Mouse (Mus musculus): ENCODE measurements at regions not wholly inside any gene's neighbourhood (a gene's known extent, or its start where the extent isn't known, plus 50 kb on each side); places are given as distances from the start of the nearest gene placed in this dataset.

DNA sequence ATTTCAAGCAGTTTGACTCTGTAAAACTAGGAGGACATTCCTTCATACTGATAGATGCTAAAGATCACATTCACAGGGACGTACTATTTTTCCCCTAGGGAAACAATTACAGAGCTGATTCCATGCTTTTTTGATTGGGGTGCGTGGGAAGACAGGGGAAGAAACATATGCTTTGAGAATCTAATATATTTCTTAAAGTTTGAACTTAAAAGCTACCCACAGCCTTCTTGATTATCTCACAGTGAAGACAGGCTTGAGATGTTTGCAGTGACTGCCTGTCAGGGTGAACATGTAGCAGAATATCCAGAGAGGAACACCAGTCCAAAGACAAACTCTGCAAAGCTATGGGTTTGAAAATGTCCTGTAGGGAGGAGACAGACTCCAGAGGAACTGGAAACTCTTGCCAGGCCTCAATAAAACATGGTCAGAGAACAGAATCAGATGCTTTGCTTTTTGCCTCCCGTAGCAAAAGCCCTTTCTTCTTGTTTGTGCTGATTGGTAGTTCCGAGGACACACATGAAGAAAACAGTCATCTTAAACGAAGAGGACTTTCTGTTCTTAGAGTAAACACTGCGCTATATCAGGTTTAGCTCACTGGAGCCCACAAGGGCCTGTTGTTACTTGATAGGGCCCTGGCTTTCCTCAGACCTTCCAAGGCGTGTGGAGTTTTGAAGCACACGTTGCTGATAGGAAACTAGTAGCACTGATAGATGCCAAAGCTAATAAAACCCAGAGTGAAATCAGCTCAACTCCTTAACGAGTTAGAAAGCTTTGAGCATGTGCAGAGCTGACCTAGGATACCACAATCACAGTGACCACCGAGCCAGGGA, 630.8 kb downstream of the Lmo4 start:
- DNase-seq = no peak

DNA sequence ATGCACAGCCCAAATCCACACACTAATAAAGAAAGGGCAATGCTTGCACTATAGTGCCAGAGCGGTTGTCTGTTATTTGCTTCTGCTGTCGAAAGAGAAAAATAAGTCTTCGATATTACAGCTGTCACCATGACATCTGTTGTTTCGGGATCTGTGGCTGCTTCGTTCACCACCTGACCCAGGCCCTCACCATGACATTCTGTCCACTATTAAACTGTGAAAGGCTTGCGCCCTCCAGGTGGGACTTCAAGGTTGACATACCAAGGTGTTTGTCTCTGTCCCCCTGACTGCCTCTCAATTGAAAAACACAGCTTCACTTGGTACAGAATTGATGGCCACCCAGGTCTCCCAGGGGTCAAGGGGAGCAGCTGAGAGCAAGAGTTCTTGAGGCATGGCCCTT, 635.1 kb downstream of the Lmo4 start:
- DNase-seq = no peak

DNA sequence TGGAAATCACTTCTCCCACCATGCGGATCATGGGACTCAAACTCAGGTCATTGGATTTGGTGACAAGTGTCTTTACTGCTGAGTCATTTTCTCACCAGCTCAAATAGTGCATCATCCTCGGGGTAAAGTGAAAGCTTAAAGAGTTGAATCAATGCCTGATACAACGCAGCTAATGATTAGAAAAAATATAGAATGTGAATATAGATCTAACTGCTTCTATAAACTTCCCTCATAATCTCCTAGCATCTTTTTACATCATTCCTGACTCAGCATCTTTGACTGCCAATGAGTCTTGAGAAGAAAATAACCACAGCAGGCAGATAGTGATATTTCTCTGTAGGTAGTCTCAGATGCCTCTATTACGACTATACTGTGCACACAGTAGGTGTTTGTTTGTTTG, 640.0 kb downstream of the Lmo4 start:
- no peak for DNase-seq

DNA sequence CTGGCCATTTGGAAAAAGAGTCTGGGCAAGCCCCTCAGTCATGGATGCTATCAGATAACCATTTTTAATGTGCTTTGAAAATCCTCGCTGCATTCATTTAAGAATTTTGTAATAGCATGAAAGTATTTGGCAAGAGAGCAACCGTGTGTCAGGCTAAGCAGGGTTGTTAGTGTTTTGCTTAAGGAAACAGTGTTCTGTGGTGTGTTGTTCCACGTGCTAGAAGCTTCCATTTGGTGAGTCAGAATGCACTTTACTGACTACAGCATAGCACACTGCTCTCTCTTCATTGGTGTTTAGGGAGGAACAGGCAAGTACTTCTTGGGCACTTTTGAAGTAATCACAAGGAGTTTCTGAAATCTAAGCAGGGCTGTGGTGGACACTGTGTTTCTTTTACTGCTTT, 661.0 kb upstream of the Pkn2 start:
- no peak for DNase-seq

DNA sequence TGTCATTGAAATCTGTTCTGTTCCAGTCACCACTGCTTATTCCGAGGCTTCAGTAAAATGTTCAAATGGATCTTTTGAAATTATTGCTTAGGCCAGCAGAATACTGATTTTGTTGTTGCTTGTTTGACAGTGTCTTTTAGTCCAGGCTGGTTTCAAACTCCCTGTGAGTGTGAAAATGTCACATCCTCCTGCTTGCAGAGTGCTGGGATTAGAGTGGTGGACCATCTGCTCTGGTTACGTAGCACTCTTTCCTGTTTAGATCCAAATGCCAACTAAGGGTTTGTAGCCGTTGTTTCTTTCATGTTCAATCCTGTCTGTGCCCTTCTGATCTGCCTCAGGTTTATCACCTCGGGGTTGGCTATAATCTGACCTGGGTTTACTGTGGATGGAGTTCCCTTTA, 646.2 kb upstream of the Pkn2 start:
- DNase-seq = no peak

DNA sequence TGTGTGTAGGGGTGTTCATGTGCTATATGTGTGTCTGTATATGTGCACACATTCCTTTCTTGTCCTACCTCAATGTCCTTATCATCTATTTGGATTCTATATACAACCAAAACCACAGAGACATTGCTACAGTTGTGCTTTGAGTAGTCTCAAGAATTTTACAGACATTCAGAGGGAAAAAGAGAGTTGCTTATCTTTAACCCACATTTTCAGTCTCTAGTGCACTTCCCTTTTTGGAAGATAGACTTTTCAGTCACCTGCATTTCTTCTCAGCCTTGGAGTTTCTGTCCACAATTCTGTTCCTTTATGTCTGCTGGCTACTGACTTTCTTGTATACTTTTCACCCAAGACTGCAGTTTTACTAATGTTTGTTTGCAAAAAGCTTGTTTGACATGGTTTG, 645.5 kb upstream of the Pkn2 start:
- no peak for DNase-seq

DNA sequence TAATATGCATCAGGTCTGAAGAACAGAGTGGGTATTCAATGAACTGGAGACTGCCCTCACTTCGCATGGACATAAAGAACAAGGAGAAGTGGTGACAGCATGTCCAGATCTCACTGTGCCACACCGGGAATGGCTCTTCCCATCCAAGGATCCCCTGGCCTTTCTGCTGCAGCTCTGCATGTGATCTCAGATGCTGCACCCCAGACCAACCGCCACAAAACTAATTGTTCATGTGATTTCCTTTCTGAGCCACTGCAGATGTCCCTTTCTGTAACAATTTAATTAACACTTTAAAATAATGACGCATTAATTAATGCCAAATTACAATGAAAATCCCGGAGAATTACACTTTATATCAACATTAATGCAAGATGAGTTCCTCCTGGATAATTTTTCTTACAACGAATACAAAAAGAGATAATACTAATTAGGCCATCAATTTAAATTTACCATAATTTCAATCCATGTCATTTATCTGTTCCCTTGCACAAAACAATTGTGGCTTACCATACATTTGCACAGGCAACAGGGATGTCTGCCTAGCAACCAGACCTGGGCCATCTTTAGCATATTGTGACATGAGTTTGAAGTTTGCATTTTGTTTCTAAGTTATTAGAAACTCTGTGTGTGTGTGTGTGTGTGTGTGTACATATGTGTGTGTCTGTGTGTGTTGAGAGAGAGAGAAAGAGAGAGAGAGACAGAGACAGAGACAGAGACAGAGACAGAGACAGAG, 630.9 kb upstream of the Pkn2 start:
- DNase-seq = no peak

DNA sequence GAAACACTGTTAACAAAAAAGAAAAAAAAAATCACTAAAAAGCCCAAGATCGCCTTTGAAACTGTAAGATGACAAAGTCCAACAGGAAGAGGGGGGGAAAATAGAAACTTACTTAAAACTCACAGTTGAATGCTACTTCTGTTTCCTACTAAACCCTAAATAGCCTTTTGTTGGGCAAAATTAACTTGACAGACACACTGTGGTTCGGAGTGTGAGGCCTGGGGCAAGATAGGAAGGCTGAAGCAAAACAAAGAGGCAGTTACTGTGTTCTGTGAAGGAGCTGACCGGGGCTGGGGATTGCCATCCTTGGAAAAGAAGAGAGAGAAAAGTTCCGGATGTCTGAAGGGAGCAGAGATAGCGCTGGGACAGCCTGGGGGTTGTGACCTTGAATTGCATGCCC, 627.7 kb upstream of the Pkn2 start:
- no peak for DNase-seq

DNA sequence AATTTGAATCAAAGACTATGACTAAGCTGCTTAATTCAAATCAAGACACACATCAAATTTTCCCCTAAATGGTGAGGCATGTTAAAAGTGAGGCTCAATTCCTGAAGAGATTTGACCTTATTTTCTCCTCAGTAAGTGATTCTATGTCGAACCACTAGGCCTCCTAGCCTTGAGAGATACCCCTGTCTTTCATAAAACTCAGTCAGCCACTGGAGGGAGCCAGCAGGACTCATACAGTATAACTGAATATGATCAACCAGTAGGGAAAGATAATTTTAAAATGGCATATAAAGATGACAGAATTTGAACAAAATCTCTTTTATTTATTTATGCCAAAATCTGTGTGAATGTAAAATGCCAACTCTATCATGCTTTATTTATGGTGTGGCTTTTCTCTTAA, 626.5 kb upstream of the Pkn2 start:
- DNase-seq = peak in 1 of 2 experiments; percentile 9

DNA sequence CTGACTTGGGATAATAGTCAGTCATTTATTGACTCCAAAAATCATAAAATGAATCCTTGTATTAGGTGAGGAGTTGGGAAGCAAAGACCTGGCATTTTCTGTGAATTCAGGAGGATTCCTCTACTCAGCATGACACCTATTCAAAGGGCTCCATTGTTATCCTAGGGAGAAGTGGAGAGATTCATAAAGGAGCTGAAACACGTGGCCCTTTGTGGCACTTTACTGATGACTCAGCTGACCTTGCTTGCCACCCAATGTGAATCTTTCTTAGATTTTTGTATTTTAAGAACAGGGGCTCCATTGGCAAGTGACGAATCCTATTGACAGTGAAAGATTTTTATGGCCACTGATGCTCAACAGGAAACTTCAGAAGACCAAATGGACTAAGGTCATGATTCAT, 619.2 kb upstream of the Pkn2 start:
- DNase-seq = no peak

DNA sequence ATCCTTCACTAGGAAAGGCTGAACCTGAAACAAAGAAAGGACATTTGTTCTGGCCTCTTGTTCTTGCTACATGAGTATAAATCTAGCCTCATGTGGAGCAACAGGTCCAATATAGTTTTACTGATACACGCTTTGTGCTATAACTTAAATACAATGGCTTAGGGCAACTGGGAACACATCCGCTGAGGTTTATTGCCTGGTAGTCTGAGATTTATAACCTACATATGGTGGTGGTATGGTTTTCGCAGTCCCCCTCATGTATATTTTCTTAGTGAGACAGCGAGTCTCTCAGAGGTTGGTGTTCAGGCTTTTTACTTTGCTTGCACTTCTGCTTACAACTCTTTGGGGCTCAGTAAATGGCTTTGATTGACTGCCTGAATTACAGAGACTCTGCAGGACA, 613.6 kb upstream of the Pkn2 start:
- DNase-seq = no peak

DNA sequence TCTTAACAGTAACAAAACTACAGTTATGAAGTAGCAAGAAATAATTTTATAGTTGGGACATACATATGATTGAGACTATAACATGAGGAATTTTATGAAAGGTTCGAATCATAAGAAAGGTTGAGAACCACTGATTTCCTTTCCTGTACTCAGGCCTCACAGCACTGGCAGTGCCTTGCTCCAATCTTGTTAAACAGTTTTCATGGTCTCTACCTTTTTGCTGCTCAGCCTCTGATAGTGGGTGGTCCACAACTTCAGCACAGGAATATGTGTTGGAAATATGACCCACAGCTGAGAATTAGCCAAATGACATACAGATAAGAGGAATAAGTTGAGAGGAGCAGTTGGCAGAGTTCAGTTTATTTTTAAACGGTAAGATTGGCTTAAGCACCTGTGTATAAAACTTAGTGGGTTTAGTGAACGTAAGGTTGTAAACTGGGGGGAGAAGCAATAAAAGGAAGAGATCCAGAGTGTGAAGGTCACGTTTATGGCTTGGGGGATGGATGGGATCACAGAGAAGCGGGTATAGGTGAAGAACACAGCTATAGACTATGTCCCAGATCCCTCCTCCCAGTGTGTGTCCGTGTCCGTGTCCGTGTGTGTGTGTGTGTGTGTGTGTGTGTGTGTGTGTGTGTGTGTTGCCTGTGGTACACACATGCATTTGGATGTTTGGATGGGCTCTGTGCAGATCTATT, 596.3 kb upstream of the Pkn2 start:
- DNase-seq = no peak

DNA sequence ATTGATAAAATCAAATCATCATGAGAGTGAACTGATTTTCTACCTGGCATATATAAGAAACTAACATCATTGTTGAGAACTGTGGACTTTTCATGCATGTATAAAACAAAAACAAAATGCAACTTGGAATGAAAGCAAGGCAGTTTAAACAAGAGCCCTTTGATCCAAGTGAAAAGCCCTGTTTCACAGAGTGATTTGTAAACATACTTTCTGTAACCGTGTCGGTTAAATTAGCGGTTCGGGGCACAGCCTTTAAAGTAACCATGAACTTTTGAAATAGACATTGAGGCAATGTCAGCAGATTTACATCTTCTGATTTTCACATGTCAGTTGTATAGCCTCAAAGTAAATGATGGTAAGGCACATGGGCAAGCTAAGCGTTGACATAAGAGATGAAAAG, 593.7 kb upstream of the Pkn2 start:
- DNase-seq = no peak

DNA sequence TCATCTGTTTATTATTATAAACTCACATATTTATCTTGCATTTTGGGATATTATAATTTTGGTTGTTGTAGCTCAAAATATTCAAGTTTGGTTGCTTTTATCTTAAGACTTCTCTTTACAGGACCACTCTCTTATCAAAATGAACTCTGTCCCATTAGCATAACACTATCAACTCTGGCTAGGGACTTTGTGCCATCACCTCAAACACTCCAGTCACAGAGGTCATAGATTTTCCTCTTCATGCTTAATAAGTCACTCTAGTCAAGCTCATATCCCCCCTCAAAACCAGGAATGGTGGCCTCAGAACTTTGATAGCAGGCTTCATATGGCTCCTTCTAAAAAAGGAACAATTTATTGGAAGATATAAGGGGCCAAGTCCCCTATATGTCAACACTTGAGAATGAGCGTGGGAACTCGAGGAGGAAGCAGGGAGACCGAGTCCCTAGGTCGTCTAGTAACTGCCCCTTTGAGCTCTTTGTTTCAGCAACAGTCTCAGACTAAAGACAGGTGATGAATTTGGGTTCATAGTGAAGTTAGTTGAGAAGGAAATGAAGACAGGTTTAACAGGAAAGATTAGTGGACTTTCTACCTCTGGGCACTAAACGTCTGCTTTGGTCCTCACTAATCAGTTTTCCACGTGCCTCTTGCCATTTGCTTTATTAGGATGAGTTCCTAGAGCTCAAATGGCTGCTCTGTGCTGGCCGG, 565.4 kb upstream of the Pkn2 start:
- no peak for DNase-seq

DNA sequence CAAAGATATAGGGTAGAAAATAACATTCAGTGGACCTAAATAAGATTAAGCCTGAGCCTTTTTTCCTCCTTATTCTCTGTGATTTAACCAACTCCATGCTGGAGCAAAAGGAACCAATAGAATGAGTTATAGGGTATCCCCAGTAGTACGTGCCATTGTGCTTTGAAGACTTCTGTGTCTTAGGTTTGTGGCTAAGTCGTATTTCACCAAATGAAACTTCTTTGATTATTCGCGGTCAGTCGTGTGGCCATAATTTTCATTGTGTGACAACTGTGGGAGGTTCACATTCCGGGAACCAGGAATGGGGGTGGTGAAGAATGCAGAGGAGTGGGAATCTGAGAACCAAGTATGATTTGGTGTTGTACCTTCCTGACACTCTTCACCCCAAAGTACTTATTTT, 535.6 kb upstream of the Pkn2 start:
- no peak for DNase-seq

DNA sequence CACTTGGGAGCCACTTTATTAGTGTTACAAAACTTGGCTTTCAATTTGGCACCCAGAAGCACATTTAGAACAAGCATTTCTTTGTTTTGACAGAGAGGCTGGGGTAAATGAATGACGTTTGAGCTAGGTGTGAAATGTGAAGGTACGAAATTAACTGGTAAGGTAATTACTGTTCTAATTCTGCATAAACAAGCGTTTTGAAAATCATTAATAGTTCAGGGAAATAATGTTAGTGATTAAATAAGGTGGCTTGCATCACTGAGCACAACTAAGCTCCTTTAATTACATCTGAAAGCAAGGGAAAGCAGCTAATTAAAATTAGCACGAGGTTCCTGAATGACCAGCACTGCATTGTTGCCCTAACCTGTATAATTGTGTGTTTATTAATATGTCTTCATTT, 529.9 kb upstream of the Pkn2 start:
- no peak for DNase-seq

DNA sequence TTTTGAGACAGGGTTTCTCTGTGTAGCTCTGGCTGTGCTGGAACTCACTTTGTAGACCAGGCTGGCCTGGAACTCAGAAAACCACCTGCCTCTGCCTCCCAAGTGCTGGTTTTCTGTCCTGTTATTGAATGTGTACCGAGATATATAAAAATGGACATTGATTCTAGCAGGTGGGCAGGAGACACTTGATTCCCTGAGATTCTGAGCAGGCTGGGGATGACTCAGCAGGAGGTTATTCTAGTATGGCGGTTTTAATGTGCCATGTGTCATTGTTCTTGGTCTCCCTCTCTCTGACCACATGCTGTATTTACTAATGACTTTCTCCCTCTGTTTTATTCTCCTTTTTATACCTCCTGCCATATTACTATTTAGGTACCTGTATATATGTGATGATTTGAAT, 517.2 kb upstream of the Pkn2 start:
- no peak for DNase-seq

DNA sequence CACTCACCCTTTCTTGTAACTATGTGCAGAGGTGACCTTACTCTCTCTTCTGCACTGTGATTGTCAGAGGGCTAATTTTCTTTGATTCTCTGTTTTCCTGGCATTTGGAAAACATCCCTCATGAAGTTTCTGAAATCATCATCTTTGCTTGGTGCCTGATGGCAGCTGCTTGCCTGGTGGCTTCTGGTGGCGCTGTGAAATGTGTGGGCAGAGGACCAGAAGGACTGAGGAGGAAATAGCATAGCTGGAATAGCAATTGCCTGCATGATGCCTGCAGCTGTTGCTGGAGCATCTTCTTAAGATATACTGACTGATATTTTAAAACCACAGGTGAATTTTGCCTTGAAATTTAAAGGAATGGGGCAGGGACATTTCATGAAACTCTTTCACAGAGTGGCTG, 502.6 kb upstream of the Pkn2 start:
- no peak for DNase-seq

DNA sequence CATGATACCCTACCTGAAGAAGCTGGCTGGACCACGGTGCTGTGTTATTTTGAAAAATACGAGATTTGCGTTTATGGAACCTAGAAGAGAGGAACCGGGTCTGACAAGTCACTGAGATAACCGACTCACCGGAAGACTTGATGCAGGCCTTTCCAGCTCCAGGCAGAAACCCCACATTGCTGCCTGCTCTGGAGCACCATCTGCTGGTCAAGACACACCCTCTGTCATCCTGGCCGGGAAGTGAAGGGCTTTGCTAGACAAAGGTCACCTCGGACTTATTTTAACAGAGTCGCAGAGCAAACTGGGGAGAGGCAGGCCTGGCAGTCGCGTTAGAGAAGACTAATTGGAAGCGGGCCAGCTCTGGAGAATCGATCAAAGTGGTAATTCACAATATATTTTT, 497.4 kb upstream of the Pkn2 start:
- DNase-seq = peak; percentile 41 to 45

DNA sequence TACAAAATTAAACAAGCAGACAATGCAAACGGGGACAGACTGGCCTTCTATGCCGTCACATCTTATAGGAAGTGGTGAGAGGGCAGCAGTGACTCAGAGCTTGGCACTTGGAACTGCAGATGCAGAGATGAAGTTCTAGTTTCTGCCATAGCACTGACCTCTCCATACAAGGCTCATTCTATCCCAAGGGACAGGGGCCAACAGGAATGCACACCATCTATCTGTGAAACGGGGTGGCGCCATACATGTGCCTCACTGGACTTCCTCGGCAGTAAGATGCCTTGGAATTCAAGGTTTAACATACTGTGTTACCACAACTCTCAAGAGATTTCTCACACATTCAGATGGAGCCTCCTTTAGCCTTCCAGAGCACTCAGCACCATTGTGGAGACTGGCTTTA, 495.6 kb upstream of the Pkn2 start:
- no peak for DNase-seq

DNA sequence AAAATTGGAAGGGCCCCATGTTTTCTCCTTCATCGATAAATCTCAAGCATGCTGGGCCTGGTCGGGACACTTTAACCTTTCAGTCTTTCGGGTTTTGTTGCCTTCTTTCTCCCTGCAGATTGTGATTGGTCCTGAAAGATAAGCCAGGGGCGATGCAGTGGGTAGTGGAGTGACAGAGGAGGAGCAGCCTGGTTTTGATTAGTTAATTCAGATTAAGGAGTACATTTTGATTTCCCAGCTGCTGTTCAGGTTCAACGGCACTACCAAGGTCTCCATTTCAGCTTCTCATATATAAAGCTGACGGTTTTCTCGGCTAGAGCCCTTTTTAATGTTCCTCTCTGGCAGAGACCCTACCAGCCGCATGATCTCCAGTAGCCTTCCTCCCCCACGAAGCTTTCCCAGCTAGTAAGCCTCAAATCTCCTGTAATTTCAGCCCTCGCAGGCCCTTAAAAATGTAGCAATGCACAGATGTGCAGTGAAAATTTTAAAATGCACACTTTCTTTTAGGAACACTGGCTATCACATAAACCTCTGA, 493.8 kb upstream of the Pkn2 start:
- no peak for DNase-seq

DNA sequence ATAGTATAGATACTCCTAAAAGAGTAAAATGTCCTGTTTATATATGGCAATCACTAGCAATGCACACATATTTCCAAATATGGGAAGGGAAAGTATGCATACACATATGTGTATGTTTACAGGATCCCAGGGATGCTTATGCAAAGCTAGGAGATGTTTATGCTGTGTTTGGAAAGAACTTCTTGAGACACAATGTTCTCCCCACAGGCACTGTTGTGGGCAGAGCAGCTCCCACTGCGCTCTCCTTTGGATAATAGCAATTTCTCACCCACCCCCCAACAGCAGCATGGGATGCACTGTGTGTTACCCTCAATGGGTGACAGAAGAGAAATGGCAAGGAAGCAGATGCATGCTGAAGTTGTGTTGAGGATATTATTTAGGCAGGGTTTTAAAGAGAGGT, 491.7 kb upstream of the Pkn2 start:
- DNase-seq = no peak

DNA sequence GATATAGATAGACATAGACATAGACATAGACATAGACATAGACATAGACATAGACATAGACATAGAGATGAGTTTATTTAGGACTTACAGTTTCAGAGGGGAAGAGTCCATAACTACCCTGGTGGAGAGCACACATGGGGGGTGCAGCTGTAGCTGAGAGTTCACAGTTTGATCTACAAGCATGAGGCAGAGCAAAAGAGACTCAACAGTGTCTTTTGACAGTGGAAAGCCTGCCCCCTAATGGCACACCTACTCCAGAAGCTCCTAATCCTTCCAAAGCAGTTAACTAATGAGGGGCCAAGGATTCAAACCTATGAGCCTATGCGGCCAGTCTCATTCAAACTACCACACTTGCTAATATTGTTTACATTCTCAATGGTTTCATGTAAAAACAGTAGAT, 487.2 kb upstream of the Pkn2 start:
- no peak for DNase-seq

All from cerebellum, adult 18-20 months (tissue).